Mouse (Mus musculus) forebrain, embryonic 14.5 days (tissue): Measurements from ENCODE around the gene Tomm70a. TPM values are rescaled to one million over a fixed set of nuclear protein-coding genes. Genes with fewer than 3 reads are reported as not detected.

Experiments used
- ATAC-seq: fragments of 200-750 bp; cut with Nextera tagmentation; 2 replicates; pipeline ENCODE4 v1.8.0; 2017; ENCODE audit warnings: mild to moderate bottlenecking, moderate library complexity
- DNase-seq: peaks from one replicate; pipeline ENCODE4 v3.0.0-alpha.2; 2015; ENCODE audit warnings: low spot score
- H3K27ac ChIP-seq: fragments of 300-500 bp; sonication (generic); 2 replicates; pipeline ENCODE4 v1.5.1; 2014; ENCODE audit warnings: low read depth, mild to moderate bottlenecking, control low read depth, low read length, moderate library complexity
- H3K27me3 ChIP-seq: fragments of 300-500 bp; sonication (generic); replicated peaks from 2 replicates; pipeline ENCODE4 v1.6.1; 2014; ENCODE audit warnings: low read length, control low read depth, mixed read lengths; ENCODE audit not compliant: control insufficient read depth, insufficient read depth
- H3K36me3 ChIP-seq: fragments of 300-500 bp; sonication (generic); 2 replicates; pipeline ENCODE4 v1.6.1; 2014; ENCODE audit warnings: low read length, control low read depth; ENCODE audit not compliant: control insufficient read depth, insufficient read depth
- H3K4me1 ChIP-seq: fragments of 300-500 bp; sonication (generic); 2 replicates; pipeline ENCODE4 v1.6.1; 2014; ENCODE audit warnings: antibody characterized with exemption, low read length, control low read depth; ENCODE audit not compliant: control insufficient read depth, insufficient read depth
- H3K4me2 ChIP-seq: fragments of 300-500 bp; sonication (generic); 2 replicates; pipeline ENCODE4 v1.6.1; 2014; ENCODE audit warnings: mild to moderate bottlenecking, control low read depth, low read length
- H3K4me3 ChIP-seq: fragments of 300-500 bp; sonication (generic); 2 replicates; pipeline ENCODE4 v1.5.1; 2014; ENCODE audit warnings: low read depth, low read length, control low read depth
- H3K9ac ChIP-seq: fragments of 300-500 bp; sonication (generic); 2 replicates; pipeline ENCODE4 v1.6.1; 2014; ENCODE audit warnings: mild to moderate bottlenecking, low read length, control low read depth, moderate library complexity
- H3K9me3 ChIP-seq: fragments of 300-500 bp; sonication (generic); replicated peaks from 2 replicates; pipeline ENCODE4 v1.6.1; 2016; ENCODE audit warnings: low read length, control low read depth, mixed read lengths; ENCODE audit not compliant: control insufficient read depth
- WGBS: fragments of 180-500 bp; shearing (Covaris S2); extraction: QIAGEN DNeasy Blood & Tissue Kit; methylation state at CpG from one replicate; pipeline ENCODE4 v1.1.7; 2014; 5-methylcytosine and 5-hydroxymethylcytosine counted together
- polyA plus RNA-seq: library from polyadenylated mRNA; unstranded; fragments of >200 nt; fragmentation: Nextera tagmentation; extraction: Ambion mirVana; gene quantifications from 2 replicates; pipeline ENCODE4 v1.2.1, GENCODE M21; 2014

Gene Tomm70a
- polyA plus RNA-seq, 1 experiment from 2014 or later: 58.3 TPM

- no peaks in the 10 kb centered on the region for H3K4me1 ChIP-seq
- no peaks in the 10 kb centered on the region for H3K27me3 ChIP-seq
- H3K4me3 ChIP-seq: no peak overlapping the region
- no peaks in the 10 kb centered on the region for H3K36me3 ChIP-seq
- DNase-seq (no peak), ATAC-seq (no peak)
- H3K27ac ChIP-seq: no peak overlapping the region
- WGBS: 76% methylated on average over 5 of the region's 5 CpGs
- no peaks in the 10 kb centered on the region for H3K9me3 ChIP-seq
- no peak overlapping the region for H3K9ac ChIP-seq
- no peak overlapping the region for H3K4me2 ChIP-seq
These were observed 15.1 kb upstream of the Tomm70a start for GRCm38 (mm10) chr16:57106185-57106960.

GRCm38 (mm10) chr16:57116066-57116465 is 5.4 kb upstream of the Tomm70a start:
- Histone ChIP-seq H3K27me3 (no peaks in the 10 kb centered on the region), H3K4me1 (no peaks in the 10 kb centered on the region), H3K4me3 (no peak overlapping the region), H3K9me3 (no peaks in the 10 kb centered on the region), H3K27ac (no peak overlapping the region), H3K36me3 (no peaks in the 10 kb centered on the region), H3K4me2 (no peak overlapping the region), H3K9ac (no peak overlapping the region)
- ATAC-seq (no peak), DNase-seq (peak; percentile 51)

- Histone ChIP-seq H3K27me3 (no peaks in the 10 kb centered on the region), H3K36me3 (no peaks in the 10 kb centered on the region), H3K4me1 (peaks cover 2% of the 10 kb centered on the region), H3K9ac (no peak overlapping the region), H3K4me2 (no peak overlapping the region), H3K4me3 (no peak overlapping the region), H3K27ac (no peak overlapping the region), H3K9me3 (no peaks in the 10 kb centered on the region)
- no peak for DNase-seq
- 75% methylated on average over 2 of the region's 2 CpGs for WGBS
- ATAC-seq: no peak
These were observed 3.9 kb upstream of the Tomm70a start for GRCm38 (mm10) chr16:57117562-57117961.

GRCm38 (mm10) chr16:57121816-57122415 is 413 bp downstream of the Tomm70a start:
- H3K4me3 ChIP-seq: peak overlapping the region; percentile 99
- DNase-seq (peak; percentile 5), ATAC-seq (no peak)
- H3K9me3 ChIP-seq: no peaks in the 10 kb centered on the region
- H3K27ac ChIP-seq: peak overlapping the region; percentile 89
- under 1% methylated on average over 58 of the region's 59 CpGs for WGBS
- no peaks in the 10 kb centered on the region for H3K27me3 ChIP-seq
- H3K4me1 ChIP-seq: peaks cover 15% of the 10 kb centered on the region
- peak overlapping the region; percentile 96 for H3K9ac ChIP-seq
- no peaks in the 10 kb centered on the region for H3K36me3 ChIP-seq
- peak overlapping the region; percentile 86 for H3K4me2 ChIP-seq

GRCm38 (mm10) chr16:57122682-57123445 is 1.4 kb downstream of the Tomm70a start:
- H3K27me3 ChIP-seq: no peaks in the 10 kb centered on the region
- no peak overlapping the region for H3K27ac ChIP-seq
- peak overlapping the region; percentile 86 for H3K4me2 ChIP-seq
- H3K9ac ChIP-seq: peak overlapping the region; percentile 96
- peak overlapping the region; percentile 99 for H3K4me3 ChIP-seq
- WGBS: 66% methylated on average over 6 of the region's 6 CpGs
- DNase-seq (no peak), ATAC-seq (no peak)
- H3K4me1 ChIP-seq: peaks cover 15% of the 10 kb centered on the region
- no peaks in the 10 kb centered on the region for H3K36me3 ChIP-seq
- H3K9me3 ChIP-seq: no peaks in the 10 kb centered on the region

- no peak for ATAC-seq
- 68% methylated on average over 4 of the region's 4 CpGs for WGBS
These were observed 4.8 kb downstream of the Tomm70a start for GRCm38 (mm10) chr16:57126268-57126667.

GRCm38 (mm10) chr16:57127825-57128224 is 6.3 kb downstream of the Tomm70a start:
- no peak for ATAC-seq
- Histone ChIP-seq H3K4me3 (no peak overlapping the region), H3K9ac (no peak overlapping the region), H3K27me3 (no peaks in the 10 kb centered on the region), H3K4me2 (no peak overlapping the region), H3K9me3 (no peaks in the 10 kb centered on the region), H3K27ac (no peak overlapping the region), H3K36me3 (no peaks in the 10 kb centered on the region), H3K4me1 (peaks cover 14% of the 10 kb centered on the region)
- WGBS: 91% methylated on average over 2 of the region's 2 CpGs
- no peak for DNase-seq

More at GRCm38 (mm10) chr16:57126268-57126667, 4.8 kb downstream of the Tomm70a start:
- no peaks in the 10 kb centered on the region for H3K9me3 ChIP-seq
- no peaks in the 10 kb centered on the region for H3K27me3 ChIP-seq
- H3K4me3 ChIP-seq: no peak overlapping the region
- no peak for DNase-seq
- H3K36me3 ChIP-seq: no peaks in the 10 kb centered on the region
- H3K27ac ChIP-seq: no peak overlapping the region
- no peak overlapping the region for H3K4me2 ChIP-seq
- peaks cover 15% of the 10 kb centered on the region for H3K4me1 ChIP-seq
- H3K9ac ChIP-seq: no peak overlapping the region

- 86% methylated on average over 3 of the region's 3 CpGs for WGBS
- no peaks in the 10 kb centered on the region for H3K9me3 ChIP-seq
These were observed 9.4 kb downstream of the Tomm70a start for GRCm38 (mm10) chr16:57130752-57131400.

More at GRCm38 (mm10) chr16:57130752-57131400, 9.4 kb downstream of the Tomm70a start:
- no peak for DNase-seq
- Histone ChIP-seq H3K36me3 (peaks cover 16% of the 10 kb centered on the region), H3K9ac (no peak overlapping the region), H3K4me2 (no peak overlapping the region), H3K4me1 (peaks cover 3% of the 10 kb centered on the region; the same call in 1 of the 2 replicates), H3K4me3 (no peak overlapping the region), H3K27me3 (no peaks in the 10 kb centered on the region), H3K27ac (no peak overlapping the region)
- ATAC-seq: no peak
